Mouse (Mus musculus) cerebellum, adult 2 months (tissue): ENCODE results near the gene Aldh16a1. TPM values are rescaled to one million over a fixed set of nuclear protein-coding genes. Genes with fewer than 3 reads are reported as not detected.

Experiments
- DNase-seq, 2 experiments: peaks; one replicate each; pipeline ENCODE4 v3.0.0; 2021
- H3K27ac ChIP-seq: fragments of 200-500 bp; 2 replicates; pipeline ENCODE4 v1.5.1; 2012; ENCODE audit warnings: low read length, control low read depth, inconsistent platforms; ENCODE audit not compliant: insufficient read depth
- H3K27me3 ChIP-seq: fragments of 200-500 bp; 2 replicates; pipeline ENCODE4 v1.6.1; 2012; ENCODE audit warnings: inconsistent platforms, mild to moderate bottlenecking, low read length, moderate library complexity; ENCODE audit not compliant: control insufficient read depth, insufficient read depth
- H3K4me1 ChIP-seq: fragments of 200-500 bp; 2 replicates; pipeline ENCODE4 v1.6.1; 2011; ENCODE audit warnings: low read length; ENCODE audit not compliant: control insufficient read depth, insufficient read depth
- H3K4me3 ChIP-seq: fragments of 200-500 bp; replicated peaks from 2 replicates; pipeline ENCODE3; 2011; ENCODE audit warnings: mild to moderate bottlenecking, low read depth, low read length, control low read depth; ENCODE audit not compliant: insufficient read depth
- CTCF ChIP-seq: fragments of 200-500 bp; IDR thresholded peaks from 2 replicates; pipeline ENCODE4 v1.5.1; 2011; ENCODE audit warnings: low read depth, mild to moderate bottlenecking, control low read depth, low read length, moderate library complexity, borderline replicate concordance; ENCODE audit not compliant: insufficient read depth
- POLR2A ChIP-seq: fragments of 200-500 bp; IDR thresholded peaks from 2 replicates; pipeline ENCODE4 v1.6.1; 2011; ENCODE audit warnings: low read length, control low read depth, borderline replicate concordance; ENCODE audit not compliant: insufficient read depth
- WGBS: fragments of 180-500 bp; shearing (Covaris S2); methylation state at CpG from one replicate; pipeline ENCODE4 v1.1.7; 2018; 5-methylcytosine and 5-hydroxymethylcytosine counted together
- polyA plus RNA-seq: library from polyadenylated mRNA; depleted of rRNA; stranded (reverse); fragments of >200 nt; gene quantifications from 2 replicates; pipeline ENCODE4 v1.2.3, GENCODE M21; 2012

Aldh16a1 gene
- polyA plus RNA-seq, 1 experiment = 17.2 TPM

DNA sequence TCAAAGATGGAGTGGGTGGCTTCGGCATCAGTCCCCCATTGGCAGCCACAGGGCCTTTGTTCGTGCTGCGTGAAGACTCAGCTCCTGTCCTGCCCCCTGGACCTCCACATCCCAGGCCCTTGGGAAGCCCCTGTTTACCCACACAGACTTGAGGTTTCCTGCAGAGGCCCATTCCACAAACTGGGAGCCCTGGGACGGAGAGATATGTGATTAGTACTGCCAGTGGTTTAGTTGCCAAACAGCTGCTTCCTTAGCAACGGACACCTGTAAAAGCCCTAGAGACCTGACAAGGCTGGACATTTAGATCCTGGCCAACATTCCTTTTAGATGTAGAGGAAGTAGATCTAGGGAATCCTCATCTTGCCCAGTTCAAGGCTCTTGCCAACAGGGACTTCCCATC lies 12.5 kb downstream of the Aldh16a1 start:
- no peak for DNase-seq
- Histone ChIP-seq H3K27ac (no peak overlapping the region), H3K4me1 (no peaks in the 10 kb centered on the region), H3K27me3 (no peaks in the 10 kb centered on the region), H3K4me3 (no peak overlapping the region)
- TF ChIP-seq CTCF (no peak), POLR2A (no peak)
- 86% methylated on average over 5 of the region's 5 CpGs for WGBS

DNA sequence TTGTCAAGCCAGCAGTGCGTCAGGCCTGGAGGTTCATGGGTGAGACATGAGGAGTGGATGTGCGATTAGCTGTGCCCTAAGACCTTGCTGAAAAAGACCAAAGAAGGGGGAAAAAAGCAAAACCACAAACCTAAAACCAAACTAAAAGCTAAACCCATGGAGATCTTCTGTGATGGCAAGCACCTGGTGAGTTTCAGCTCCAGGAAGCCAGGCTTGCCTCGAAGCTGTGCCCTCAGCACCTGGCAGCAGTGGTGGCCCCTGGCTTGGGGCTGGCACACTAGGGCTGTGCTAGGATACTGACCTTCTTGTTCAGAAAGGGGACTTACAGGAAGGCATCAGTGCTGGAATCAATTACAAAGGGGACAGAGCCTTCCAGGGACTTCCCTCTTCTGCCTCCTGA lies 13.1 kb downstream of the Aldh16a1 start:
- DNase-seq = no peak
- no peak for TF ChIP-seq CTCF
- TF ChIP-seq POLR2A = no peak
- WGBS = 89% methylated on average over 3 of the region's 3 CpGs

DNA sequence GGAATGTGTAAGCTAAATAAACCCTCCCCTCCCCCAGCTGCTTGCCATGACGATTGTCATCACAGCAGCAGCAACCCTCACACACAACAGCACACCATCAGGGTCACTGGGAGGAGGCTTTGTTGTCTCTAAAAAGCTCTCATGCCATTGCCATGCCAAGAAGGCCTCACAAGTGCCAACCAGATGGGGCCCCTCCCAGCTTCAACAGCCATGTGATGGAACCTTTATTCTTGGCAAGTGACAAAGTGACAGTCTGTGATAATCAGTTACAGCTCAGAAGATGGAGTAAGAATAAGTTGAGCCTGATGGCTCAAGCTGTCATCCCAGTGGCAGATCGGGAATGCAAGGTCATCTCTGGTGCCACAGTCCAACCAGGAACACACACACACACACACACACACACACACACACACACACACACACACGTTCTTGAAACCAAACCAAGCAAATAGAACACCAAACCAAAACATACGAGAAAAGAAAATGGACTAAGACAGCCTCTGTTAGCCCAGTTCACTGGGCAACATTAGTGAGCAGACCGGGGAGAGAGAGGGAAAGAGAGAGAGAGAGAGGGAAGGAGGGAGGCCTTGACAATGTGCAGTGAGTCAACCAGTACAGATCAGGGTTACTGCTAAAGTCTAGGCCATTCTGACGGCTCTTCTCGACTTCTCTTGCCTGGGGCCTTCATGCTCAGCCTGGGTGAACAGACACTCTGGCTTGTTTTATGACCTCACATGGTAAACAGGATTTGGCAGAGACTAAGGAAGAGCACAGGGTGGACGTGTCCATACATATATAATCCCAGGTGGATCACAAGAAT lies 14.3 kb downstream of the Aldh16a1 start:
- H3K4me3 ChIP-seq = no peak overlapping the region
- no peaks in the 10 kb centered on the region; the same call in 1 of the 2 replicates for H3K4me1 ChIP-seq
- H3K27ac ChIP-seq = no peak overlapping the region
- no peak for DNase-seq
- TF ChIP-seq POLR2A (no peak), CTCF (no peak)
- H3K27me3 ChIP-seq = no peaks in the 10 kb centered on the region
- WGBS = 47% methylated on average over 8 of the region's 8 CpGs

More for the DNA sequence above, 13.1 kb downstream of the Aldh16a1 start:
- H3K27me3 ChIP-seq = no peaks in the 10 kb centered on the region
- no peak overlapping the region for H3K27ac ChIP-seq
- no peaks in the 10 kb centered on the region for H3K4me1 ChIP-seq
- no peak overlapping the region for H3K4me3 ChIP-seq

DNA sequence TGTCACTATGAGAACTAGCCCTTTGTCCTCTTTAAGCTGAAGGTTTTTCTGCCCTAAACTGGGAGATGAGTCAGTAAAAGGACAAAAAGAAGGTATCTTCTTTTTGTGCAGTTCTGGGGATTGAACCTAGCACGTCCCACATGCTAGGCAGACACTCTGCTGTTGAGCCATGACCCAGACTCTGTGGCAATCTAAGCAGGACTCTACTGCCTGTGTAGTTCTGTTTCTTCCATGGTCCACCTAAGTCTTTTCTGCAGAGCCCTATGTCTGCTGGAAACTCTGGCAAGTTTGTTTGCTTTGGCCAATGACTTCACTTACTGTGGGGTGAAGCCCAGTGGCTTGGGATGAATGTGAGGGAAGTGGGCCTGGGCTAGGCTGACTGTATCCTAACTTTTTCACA lies 16.0 kb downstream of the Aldh16a1 start:
- DNase-seq = no peak
- no peak for TF ChIP-seq CTCF
- no peak for TF ChIP-seq POLR2A
- no peak overlapping the region for H3K27ac ChIP-seq
- no peak overlapping the region for H3K4me3 ChIP-seq
- H3K4me1 ChIP-seq = no peaks in the 10 kb centered on the region; the same call in 1 of the 2 replicates
- no peaks in the 10 kb centered on the region for H3K27me3 ChIP-seq
- WGBS = 95% methylated on average over 1 of the region's 1 CpGs

DNA sequence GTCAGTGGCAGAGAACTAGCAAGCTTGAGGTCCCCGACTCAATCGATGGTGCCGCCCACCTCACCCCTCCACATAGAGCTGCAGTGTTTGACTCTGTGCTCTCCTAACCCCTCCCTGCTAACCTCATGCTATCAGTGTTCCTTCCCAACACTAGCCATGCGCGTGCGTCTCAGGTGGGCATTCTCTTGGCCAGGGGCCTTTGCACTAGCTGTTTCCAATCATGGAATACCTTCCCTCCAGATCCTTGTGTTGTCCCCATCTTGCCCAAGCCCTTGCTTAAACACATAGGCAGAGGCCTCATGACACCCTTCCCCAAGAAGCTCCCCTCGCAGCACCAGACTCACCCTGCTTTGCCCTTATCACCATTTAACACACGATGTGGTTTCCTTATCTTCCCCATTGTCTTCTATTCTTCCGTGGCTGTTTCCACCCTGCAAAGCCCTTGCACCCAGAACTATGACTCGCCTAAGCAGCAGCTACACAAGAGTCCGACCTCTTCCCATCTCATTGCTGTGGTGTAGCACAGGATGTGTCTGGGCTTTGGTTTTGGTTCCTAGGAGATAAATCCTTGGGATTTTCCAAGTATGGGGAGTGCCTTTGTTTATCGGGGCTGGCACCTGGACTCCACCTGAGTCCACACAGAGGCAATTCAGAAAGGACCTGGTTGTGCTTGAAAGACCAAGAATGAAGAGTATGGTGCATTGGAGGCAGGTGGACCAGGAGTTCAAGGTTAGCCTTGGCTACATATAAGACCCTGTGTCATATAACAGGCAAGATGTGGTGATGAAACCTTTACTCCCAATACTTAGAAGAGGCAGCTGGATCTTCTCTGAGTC lies 17.0 kb downstream of the Aldh16a1 start:
- H3K4me1 ChIP-seq = no peaks in the 10 kb centered on the region; the same call in 1 of the 2 replicates
- H3K27ac ChIP-seq = no peak overlapping the region
- no peaks in the 10 kb centered on the region for H3K27me3 ChIP-seq
- no peak for DNase-seq
- 90% methylated on average over 12 of the region's 12 CpGs for WGBS
- no peak overlapping the region for H3K4me3 ChIP-seq
- TF ChIP-seq CTCF = no peak
- no peak for TF ChIP-seq POLR2A

DNA sequence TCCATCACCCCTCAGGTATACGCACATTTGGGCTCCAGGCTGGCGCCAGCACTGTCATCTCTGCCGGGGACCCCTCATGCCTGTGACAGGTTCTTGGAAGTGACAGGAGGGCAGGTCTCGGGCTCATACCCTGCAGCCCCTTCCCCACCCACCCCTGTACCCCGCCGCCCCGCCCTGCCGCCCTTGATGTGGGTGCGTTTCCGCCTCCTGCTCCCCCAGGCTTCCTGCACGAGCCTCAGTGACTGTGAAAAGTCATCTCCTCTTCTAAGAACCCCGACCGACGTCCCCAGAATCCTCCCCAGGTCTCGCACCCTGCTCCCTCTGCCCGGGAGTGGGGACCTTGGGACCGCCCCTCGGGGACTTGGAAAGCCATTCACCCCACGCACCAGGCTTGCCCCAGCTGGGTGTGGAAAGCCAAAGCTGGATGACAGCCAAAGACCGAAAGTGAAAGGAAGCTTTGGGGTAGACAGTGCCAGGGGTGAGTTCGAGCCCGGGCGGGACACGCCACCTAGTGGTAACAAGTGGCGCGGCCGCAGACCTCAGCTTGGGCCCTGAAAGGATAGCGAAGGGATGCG lies 18.3 kb downstream of the Aldh16a1 start, which contains the start of the genes Gm45713 and Flt3l:
Gene Gm45713, minus strand, starts transcription at position 239 of the 575 bp plus-strand sequence.
Gene Flt3l, minus strand, starts transcription at position 440 of the 575 bp plus-strand sequence.
- Histone ChIP-seq H3K27me3 (no peaks in the 10 kb centered on the region), H3K4me3 (peak within 1 kb of the TSS; percentile 80), H3K4me1 (no peaks in the 10 kb centered on the region; the same call in 1 of the 2 replicates), H3K27ac (peak within 1 kb of the TSS; percentile 44)
- DNase-seq = peak; percentile 89 to 93
- TF ChIP-seq CTCF (peak; percentile 92), POLR2A (no peak)
- 2% methylated on average over 29 of the region's 29 CpGs for WGBS

DNA sequence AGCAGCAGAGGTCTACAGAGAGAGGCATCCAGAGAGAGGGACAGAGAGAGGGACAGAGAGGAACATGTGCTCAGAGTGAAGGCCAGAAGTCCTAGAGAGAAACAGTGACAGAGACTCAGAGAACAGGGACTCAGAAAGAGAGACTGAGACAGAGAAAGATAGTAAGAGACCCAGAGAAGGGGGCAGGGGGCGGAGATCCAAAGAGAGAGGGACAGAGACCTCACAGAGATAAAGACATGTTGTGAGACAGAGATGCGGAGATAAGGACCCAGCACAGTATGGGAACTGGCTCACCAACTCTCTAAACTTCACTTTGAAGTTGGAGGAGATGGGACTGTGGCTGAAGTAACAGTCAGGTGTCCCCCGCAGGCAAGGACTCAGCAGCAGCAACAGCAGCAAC lies 19.0 kb downstream of the Aldh16a1 start:
- Histone ChIP-seq H3K27ac (no peak overlapping the region), H3K27me3 (no peaks in the 10 kb centered on the region), H3K4me1 (no peaks in the 10 kb centered on the region; the same call in 1 of the 2 replicates), H3K4me3 (peak overlapping the region; percentile 80)
- DNase-seq = peak in 1 of 2 experiments; percentile 28
- TF ChIP-seq POLR2A (no peak), CTCF (no peak)
- WGBS = 79% methylated on average over 3 of the region's 3 CpGs
